Mouse (Mus musculus): ENCODE measurements at regions not wholly inside any gene's neighbourhood (a gene's known extent, or its start where the extent isn't known, plus 50 kb on each side); places are given as distances from the start of the nearest gene placed in this dataset.

DNA sequence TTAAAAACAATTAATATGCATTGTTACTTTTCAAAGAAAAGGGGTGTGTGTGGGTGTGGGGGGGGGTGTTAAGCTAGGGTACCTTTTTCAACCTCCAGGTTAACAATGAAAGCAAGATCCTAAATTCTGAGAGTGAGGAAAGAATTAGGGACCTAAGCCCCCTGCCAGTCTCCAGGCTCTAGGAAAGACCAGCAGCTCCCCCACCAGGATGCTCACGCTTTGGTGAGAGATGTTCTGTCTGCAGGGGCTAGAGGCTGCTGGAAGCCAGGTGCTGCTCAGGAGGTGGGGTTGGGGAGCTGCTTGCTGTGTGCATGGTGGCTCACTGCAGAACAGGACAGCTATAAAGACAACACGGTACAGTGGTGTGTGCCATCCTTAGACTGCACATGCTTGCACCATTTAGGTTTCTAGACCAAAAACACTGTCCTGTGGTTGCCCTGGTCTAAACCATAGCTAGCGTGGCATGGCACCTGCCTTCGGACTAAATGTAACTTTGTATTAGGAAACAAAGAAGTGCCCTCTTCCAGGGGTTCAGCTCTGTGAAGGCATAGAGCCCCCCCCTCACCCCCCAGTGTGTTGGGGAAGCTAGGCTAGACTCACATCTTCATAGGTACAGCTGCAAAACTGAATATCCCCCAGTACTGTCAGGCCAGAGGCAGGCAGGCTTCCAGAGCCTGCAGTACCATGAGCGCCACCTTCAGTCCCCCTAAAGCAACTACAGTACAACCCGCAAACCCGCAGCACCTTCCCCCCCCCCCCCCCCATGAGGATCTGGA is 70.7 kb upstream of the Ppp2r5c start:
- H3K36me3 ChIP-seq = no peaks in the 10 kb centered on the region
- no peaks in the 10 kb centered on the region for H3K9me3 ChIP-seq
- 29% methylated on average over 7 of the region's 7 CpGs for WGBS
- no peak for ATAC-seq (ENCODE audit: extremely low read depth, insufficient number of reproducible peaks, low FRiP score, low TSS enrichment)
- peaks cover 9% of the 10 kb centered on the region for H3K4me1 ChIP-seq
- H3K27me3 ChIP-seq (replicated peaks) = peaks cover 67% of the 10 kb centered on the region
- H3K9ac ChIP-seq = no peak overlapping the region
- H3K4me3 ChIP-seq = no peak overlapping the region
- H3K4me2 ChIP-seq = no peak overlapping the region
- H3K27ac ChIP-seq (replicated peaks) = no peak overlapping the region

DNA sequence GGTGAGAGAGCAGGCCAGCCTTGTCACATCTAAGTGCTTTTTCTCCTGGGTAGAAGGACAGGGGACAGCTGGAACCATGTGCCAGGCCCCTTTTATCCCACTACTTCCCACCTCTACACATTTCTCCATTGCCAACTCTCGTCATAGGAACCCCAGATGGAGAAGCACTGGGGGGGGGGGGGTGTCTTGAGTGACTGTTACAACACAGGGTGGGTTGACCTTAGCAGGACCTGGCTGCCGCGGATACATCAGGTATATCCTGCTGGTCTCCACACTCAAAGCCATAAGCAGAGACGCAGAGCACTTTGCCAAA is 70.1 kb upstream of the Ppp2r5c start:
- no peaks in the 10 kb centered on the region for H3K36me3 ChIP-seq
- H3K4me2 ChIP-seq = no peak overlapping the region
- H3K9ac ChIP-seq = no peak overlapping the region
- H3K4me3 ChIP-seq = no peak overlapping the region
- no peak for ATAC-seq (ENCODE audit: extremely low read depth, insufficient number of reproducible peaks, low FRiP score, low TSS enrichment)
- H3K27me3 ChIP-seq (replicated peaks) = peaks cover 65% of the 10 kb centered on the region
- 62% methylated on average over 4 of the region's 4 CpGs for whole genome bisulfite sequencing
- no peak overlapping the region for H3K27ac ChIP-seq (replicated peaks)
- H3K4me1 ChIP-seq = peaks cover 9% of the 10 kb centered on the region
- no peaks in the 10 kb centered on the region for H3K9me3 ChIP-seq

DNA sequence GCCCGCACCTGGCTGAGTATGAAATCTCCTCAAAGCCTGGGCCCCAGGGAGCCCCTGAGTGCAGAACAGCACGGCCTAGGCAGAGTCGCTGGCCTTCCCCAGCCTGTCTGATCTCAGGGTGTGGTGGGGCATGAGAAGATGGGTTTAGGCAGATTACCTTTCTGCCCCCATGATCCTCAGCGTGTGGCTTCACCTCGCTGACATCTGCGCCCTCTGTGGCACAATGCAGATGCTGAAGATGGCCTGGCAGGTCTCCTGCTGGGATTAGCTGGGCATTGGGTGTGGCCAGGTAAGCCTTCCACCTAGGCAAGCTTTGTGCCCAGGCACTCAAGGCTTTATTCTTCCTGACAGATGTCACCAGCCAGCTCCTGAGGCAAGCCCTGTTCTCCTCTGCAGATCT is 69.6 kb upstream of the Ppp2r5c start:
- H3K4me1 ChIP-seq = peaks cover 9% of the 10 kb centered on the region
- no peak overlapping the region for H3K4me2 ChIP-seq
- ATAC-seq (ENCODE audit: extremely low read depth, insufficient number of reproducible peaks, low FRiP score, low TSS enrichment) = no peak
- no peak overlapping the region for H3K4me3 ChIP-seq
- no peaks in the 10 kb centered on the region for H3K9me3 ChIP-seq
- H3K27me3 ChIP-seq (replicated peaks) = peaks cover 60% of the 10 kb centered on the region
- 53% methylated on average over 6 of the region's 6 CpGs for WGBS
- no peaks in the 10 kb centered on the region for H3K36me3 ChIP-seq
- H3K27ac ChIP-seq (replicated peaks) = no peak overlapping the region
- no peak overlapping the region for H3K9ac ChIP-seq

DNA sequence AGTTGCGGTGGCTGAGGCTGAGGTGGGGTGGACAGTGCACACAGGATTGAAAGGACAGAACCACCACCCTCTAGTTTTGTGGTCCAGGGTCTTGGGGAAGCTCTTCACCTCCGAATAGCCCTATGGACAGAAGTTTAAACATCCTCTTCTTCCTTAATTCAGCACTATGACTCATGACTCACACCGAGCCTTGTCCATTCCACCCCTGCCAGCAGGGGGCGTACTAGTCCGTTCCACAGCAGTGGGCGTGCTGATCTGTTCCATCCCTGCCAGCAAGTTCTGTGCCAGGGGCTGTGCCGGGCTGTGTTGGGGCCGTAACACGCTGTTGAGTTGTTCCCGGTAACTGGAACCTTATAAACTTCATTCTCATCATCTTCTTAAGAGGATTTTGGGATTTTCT is 69.2 kb upstream of the Ppp2r5c start:
- no peak overlapping the region for H3K27ac ChIP-seq (replicated peaks)
- peaks cover 9% of the 10 kb centered on the region for H3K4me1 ChIP-seq
- no peak overlapping the region for H3K4me3 ChIP-seq
- peaks cover 55% of the 10 kb centered on the region for H3K27me3 ChIP-seq (replicated peaks)
- H3K4me2 ChIP-seq = no peak overlapping the region
- ATAC-seq (ENCODE audit: extremely low read depth, insufficient number of reproducible peaks, low FRiP score, low TSS enrichment) = no peak
- no peak overlapping the region for H3K9ac ChIP-seq
- no peaks in the 10 kb centered on the region for H3K9me3 ChIP-seq
- H3K36me3 ChIP-seq = no peaks in the 10 kb centered on the region
- 69% methylated on average over 10 of the region's 10 CpGs for WGBS

DNA sequence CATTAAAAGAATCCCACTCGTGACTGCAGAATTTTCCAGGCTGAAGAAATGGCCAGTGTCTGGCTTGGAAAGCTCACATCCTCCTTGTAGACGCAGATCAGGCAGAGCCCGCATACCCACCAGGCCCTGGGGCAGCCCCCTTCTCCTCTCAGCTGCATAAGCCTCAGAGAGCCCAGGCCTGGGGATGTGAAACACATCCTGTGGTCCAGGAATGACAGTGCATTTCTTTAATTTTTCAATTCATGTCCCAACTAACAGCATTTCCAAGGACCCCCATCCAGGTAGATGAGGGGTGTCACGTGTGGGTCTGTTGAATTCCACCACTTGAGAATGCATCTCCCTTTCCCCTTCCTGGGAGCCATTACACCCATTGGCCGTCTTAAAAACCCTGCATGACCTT is 68.6 kb upstream of the Ppp2r5c start:
- Histone ChIP-seq H3K9ac (no peak overlapping the region), H3K4me2 (no peak overlapping the region), H3K36me3 (no peaks in the 10 kb centered on the region), H3K4me3 (no peak overlapping the region), H3K27ac (replicated peaks) (no peak overlapping the region), H3K9me3 (no peaks in the 10 kb centered on the region), H3K4me1 (peaks cover 8% of the 10 kb centered on the region), H3K27me3 (replicated peaks) (peaks cover 50% of the 10 kb centered on the region)
- 77% methylated on average over 5 of the region's 5 CpGs for WGBS
- ATAC-seq (ENCODE audit: extremely low read depth, insufficient number of reproducible peaks, low FRiP score, low TSS enrichment) = no peak

DNA sequence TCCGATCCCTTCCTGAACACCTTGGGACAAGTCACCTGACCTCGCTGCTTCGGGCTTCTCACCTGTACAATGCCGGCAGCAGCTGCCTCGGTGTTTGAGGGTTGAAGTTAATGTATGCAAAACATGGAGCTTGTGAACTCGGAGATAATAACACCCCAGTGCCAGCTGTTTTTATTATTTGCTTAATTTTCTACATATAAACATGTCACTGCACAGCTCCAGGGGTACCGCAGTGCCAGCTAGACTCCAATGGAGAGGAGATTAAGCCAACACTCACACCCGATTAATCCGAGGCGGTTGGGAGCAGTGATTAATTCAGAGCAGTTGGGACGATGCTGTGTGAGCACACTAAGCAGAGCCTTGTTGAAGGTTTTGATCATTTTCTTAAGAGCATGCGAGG is 67.2 kb upstream of the Ppp2r5c start:
- H3K9me3 ChIP-seq = no peaks in the 10 kb centered on the region
- no peak overlapping the region for H3K4me3 ChIP-seq
- H3K4me2 ChIP-seq = no peak overlapping the region
- no peak overlapping the region for H3K9ac ChIP-seq
- peaks cover 36% of the 10 kb centered on the region for H3K27me3 ChIP-seq (replicated peaks)
- H3K27ac ChIP-seq (replicated peaks) = no peak overlapping the region
- 0 out of 2 replicates have a peak, but pooled peaks cover 3% of the 10 kb centered on the region for H3K4me1 ChIP-seq
- 74% methylated on average over 12 of the region's 12 CpGs for WGBS
- no peaks in the 10 kb centered on the region for H3K36me3 ChIP-seq
- ATAC-seq (ENCODE audit: extremely low read depth, insufficient number of reproducible peaks, low FRiP score, low TSS enrichment) = no peak

DNA sequence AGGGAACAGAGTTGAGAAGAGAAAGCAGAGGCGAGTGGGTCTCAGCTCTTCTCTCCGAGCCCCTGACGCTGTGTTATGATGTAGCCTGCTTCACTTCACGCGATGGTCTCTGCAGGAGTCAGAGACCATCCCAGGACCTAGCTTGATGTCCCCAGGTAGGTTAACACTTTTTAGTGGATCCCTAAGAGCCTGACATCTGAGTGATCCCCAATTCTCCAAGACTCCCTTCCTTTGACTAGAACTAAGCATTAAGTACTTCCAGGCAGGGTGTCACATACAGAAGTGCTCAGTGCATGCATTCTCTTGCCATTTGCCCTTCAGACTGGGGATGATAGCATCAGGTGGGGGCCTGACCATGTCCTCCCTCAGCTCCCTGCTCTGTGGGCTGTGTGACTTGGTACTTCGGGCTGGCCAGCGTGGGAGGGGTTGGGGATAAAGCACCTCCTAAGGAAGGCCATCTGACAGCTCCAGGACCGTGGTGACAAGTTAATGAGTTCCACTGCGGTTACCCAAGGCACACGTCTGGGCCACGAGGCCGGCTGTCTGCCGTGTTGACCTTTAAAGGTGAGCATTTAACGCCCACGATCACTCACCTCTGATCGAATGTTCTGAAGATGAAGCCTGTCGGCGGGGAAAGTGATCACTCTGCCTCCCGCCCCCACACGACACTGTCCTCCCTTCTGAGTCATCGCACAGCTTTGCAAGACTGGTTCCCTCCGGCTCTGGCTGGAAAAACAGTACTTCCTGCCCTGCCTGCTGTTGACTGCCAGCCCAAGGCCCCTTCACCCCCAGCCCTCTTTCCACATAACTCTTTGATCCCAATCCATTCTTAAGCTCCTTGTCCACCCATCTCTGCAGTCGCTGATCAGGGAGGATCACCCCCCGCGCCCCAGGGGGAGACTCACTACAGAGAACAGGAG is 65.8 kb upstream of the Ppp2r5c start:
- H3K36me3 ChIP-seq = no peaks in the 10 kb centered on the region
- H3K9ac ChIP-seq = no peak overlapping the region
- 49% methylated on average over 25 of the region's 25 CpGs for WGBS
- 0 out of 2 replicates have a peak, but pooled peaks cover 3% of the 10 kb centered on the region for H3K4me1 ChIP-seq
- H3K9me3 ChIP-seq = no peaks in the 10 kb centered on the region
- H3K4me3 ChIP-seq = no peak overlapping the region
- peaks cover 24% of the 10 kb centered on the region for H3K27me3 ChIP-seq (replicated peaks)
- no peak overlapping the region for H3K27ac ChIP-seq (replicated peaks)
- ATAC-seq (ENCODE audit: extremely low read depth, insufficient number of reproducible peaks, low FRiP score, low TSS enrichment) = no peak
- peak overlapping the region; percentile 38; the same call in 1 of the 2 replicates for H3K4me2 ChIP-seq

DNA sequence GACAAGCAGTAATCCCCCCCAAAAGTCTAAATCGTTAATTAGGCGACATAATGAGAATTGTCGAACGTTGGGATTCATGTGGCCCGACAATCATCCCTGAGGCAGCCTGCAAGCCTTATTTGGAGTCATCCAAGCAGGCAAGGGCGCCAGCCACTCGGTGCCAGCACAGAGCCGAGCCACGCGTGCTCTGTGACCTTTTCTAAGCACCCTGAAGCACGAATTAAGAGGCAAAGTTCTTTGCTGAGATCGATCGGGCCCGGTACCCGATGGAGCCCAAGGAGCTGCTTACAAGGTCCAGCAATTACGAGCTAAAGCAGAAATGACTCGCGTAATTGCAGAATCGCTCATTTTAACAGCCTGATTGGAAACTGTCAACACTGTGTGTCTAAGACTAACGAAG is 61.9 kb upstream of the Ppp2r5c start:
- H3K36me3 ChIP-seq = no peaks in the 10 kb centered on the region
- H3K27ac ChIP-seq (replicated peaks) = no peak overlapping the region
- H3K9ac ChIP-seq = no peak overlapping the region
- ATAC-seq (ENCODE audit: extremely low read depth, insufficient number of reproducible peaks, low FRiP score, low TSS enrichment) = no peak
- H3K9me3 ChIP-seq = no peaks in the 10 kb centered on the region
- H3K27me3 ChIP-seq (replicated peaks) = peaks cover 5% of the 10 kb centered on the region; the same call in 1 of the 2 replicates
- 0 out of 2 replicates have a peak, but pooled peaks cover 3% of the 10 kb centered on the region for H3K4me1 ChIP-seq
- no peak overlapping the region for H3K4me3 ChIP-seq
- 77% methylated on average over 20 of the region's 20 CpGs for WGBS
- no peak overlapping the region for H3K4me2 ChIP-seq

DNA sequence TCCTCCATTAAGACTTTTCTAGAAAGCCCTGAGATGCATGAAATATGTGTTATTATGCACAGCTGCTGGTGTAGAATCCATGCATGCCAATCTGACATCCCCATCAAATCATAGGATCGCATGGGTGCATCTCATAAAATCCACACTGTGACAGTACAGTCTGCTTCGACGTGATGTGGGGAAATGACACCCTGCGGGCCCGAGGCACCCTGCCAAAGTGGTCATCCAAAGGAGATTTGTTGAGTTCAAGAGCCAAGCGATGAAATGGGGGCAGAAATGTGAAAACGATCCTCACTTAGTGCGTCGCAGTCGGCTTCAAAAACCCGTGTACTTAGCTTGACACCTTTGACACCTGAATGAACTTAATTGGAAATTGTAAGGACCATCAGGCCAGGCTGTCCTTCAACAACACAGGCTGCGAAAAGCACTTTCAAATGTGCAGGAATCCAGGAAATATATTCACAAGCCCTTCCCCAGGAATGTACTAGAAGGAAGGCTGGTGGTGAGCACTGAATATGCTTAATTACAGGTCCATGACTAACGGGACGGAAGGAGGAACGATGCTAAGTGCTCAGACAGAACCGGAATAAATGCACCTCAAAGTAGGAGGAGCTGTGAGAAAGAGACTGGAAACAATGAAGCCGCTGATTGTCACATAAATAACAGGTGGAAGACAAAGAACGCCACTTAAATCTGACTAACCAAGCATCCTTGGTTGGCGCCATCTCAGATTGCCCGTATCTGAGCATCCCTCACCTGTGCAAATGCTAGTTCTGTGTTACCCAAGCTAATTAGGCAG is 60.9 kb upstream of the Ppp2r5c start:
- WGBS = 77% methylated on average over 20 of the region's 20 CpGs
- H3K4me2 ChIP-seq = no peak overlapping the region
- no peaks in the 10 kb centered on the region for H3K36me3 ChIP-seq

DNA sequence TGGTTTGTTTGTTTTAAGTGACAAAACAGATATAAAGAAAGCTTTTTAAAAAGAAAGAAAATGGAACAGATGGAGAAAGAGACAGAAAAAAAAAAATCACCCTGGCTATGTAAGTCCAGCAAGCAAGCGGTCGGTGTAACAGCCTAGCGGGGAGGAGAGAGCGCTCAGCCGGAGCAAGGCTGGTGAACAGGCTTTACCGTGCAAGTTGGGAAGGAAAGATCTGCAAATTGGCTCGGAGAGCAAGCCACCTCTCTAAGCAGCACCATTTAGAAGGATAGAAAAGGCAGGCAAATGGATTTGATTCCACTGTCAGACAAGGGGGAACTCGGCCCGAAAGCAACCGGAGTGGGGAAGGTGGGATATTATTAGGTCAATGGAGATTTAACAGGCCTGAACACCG is 59.9 kb upstream of the Ppp2r5c start:
- Histone ChIP-seq H3K27ac (replicated peaks) (no peak overlapping the region), H3K27me3 (replicated peaks) (no peaks in the 10 kb centered on the region), H3K36me3 (no peaks in the 10 kb centered on the region), H3K4me3 (no peak overlapping the region), H3K9ac (no peak overlapping the region), H3K9me3 (no peaks in the 10 kb centered on the region), H3K4me2 (no peak overlapping the region), H3K4me1 (no peaks in the 10 kb centered on the region)
- 77% methylated on average over 11 of the region's 11 CpGs for WGBS
- ATAC-seq (ENCODE audit: extremely low read depth, insufficient number of reproducible peaks, low FRiP score, low TSS enrichment) = no peak

More for the DNA sequence above, 60.9 kb upstream of the Ppp2r5c start:
- no peak overlapping the region for H3K27ac ChIP-seq (replicated peaks)
- no peak for ATAC-seq (ENCODE audit: extremely low read depth, insufficient number of reproducible peaks, low FRiP score, low TSS enrichment)
- 0 out of 2 replicates have a peak, but pooled peaks cover 3% of the 10 kb centered on the region for H3K4me1 ChIP-seq
- no peak overlapping the region for H3K4me3 ChIP-seq
- H3K9me3 ChIP-seq = no peaks in the 10 kb centered on the region
- H3K27me3 ChIP-seq (replicated peaks) = peaks cover under 1% of the 10 kb centered on the region; the same call in 1 of the 2 replicates
- H3K9ac ChIP-seq = no peak overlapping the region

DNA sequence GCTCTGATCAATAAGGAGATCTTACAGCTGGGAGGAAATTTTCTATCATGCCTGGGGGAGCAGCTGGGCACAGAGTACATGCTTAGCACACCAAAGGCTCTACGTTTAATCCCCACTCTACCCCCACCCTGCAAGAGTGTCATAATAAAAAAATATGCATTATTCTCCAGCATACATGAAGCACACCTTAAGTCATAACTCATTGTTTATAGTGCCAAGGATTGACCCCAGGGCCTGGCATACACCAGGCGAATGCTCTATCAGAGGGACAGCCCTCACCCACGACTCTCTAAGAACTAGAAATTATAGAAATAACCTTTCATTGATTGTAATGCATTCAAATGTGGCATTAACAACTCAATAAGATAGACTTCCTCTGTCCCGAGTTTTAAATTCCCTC is 59.4 kb upstream of the Ppp2r5c start:
- no peaks in the 10 kb centered on the region for H3K4me1 ChIP-seq
- no peak for ATAC-seq (ENCODE audit: extremely low read depth, insufficient number of reproducible peaks, low FRiP score, low TSS enrichment)
- H3K9me3 ChIP-seq = no peaks in the 10 kb centered on the region
- H3K4me2 ChIP-seq = no peak overlapping the region
- WGBS = 71% methylated on average over 4 of the region's 4 CpGs
- H3K4me3 ChIP-seq = no peak overlapping the region
- H3K27ac ChIP-seq (replicated peaks) = no peak overlapping the region
- H3K27me3 ChIP-seq (replicated peaks) = no peaks in the 10 kb centered on the region
- H3K9ac ChIP-seq = no peak overlapping the region
- H3K36me3 ChIP-seq = no peaks in the 10 kb centered on the region
